Mouse (Mus musculus): ENCODE data around the gene Nme7. TPM values are rescaled to one million over a fixed set of nuclear protein-coding genes. Genes with fewer than 3 reads are reported as not detected.

Nme7 gene
- 33.1 and 33.6 TPM in 2 replicates for polyA plus RNA-seq (2015; fragmentation: Nextera tagmentation; extraction: Ambion mirVana)

- no peaks in the 10 kb centered on the region for H3K9me3 ChIP-seq (replicated peaks)
- H3K27ac ChIP-seq (replicated peaks), result no peak within 1 kb of the TSS
- H3K4me3 ChIP-seq (replicated peaks), result no peak within 1 kb of the TSS
- H3K4me1 ChIP-seq, result peaks cover 28% of the 10 kb centered on the region
- peaks cover 39% of the 10 kb centered on the region for H3K36me3 ChIP-seq
- ATAC-seq (ENCODE audit: low FRiP score), result no peak
- H3K9ac ChIP-seq (replicated peaks), result no peak within 1 kb of the TSS
- no peak within 1 kb of the TSS for H3K4me2 ChIP-seq
- no peaks in the 10 kb centered on the region for H3K27me3 ChIP-seq (replicated peaks)
- WGBS, result 88% methylated on average over 5 of the region's 5 CpGs
Observed at GRCm38 (mm10) chr1:164303821-164304220, at the start of gene Nme7. Nme7 (plus strand) TSS chr1:164304121.

- Histone ChIP-seq H3K36me3 (no peaks in the 10 kb centered on the region), H3K9ac (replicated peaks) (no peak overlapping the region), H3K4me3 (replicated peaks) (no peak overlapping the region), H3K4me1 (peaks cover 13% of the 10 kb centered on the region), H3K27ac (replicated peaks) (no peak overlapping the region), H3K27me3 (replicated peaks) (no peaks in the 10 kb centered on the region), H3K4me2 (no peak overlapping the region), H3K9me3 (replicated peaks) (no peaks in the 10 kb centered on the region)
- ATAC-seq (ENCODE audit: low FRiP score), result no peak
- 83% methylated on average over 3 of the region's 3 CpGs for WGBS
Observed at GRCm38 (mm10) chr1:164254836-164255235, 49.1 kb upstream of the Nme7 start.

- H3K27me3 ChIP-seq (replicated peaks), result no peaks in the 10 kb centered on the region
- peaks cover 27% of the 10 kb centered on the region for H3K36me3 ChIP-seq
- ATAC-seq (ENCODE audit: low FRiP score), result no peak
- H3K9me3 ChIP-seq (replicated peaks), result no peaks in the 10 kb centered on the region
- no peak overlapping the region for H3K27ac ChIP-seq (replicated peaks)
- H3K4me1 ChIP-seq, result no peaks in the 10 kb centered on the region
- no peak overlapping the region for H3K9ac ChIP-seq (replicated peaks)
- 88% methylated on average over 16 of the region's 16 CpGs for whole genome bisulfite sequencing
- no peak overlapping the region for H3K4me3 ChIP-seq (replicated peaks)
- H3K4me2 ChIP-seq, result no peak overlapping the region
Observed at GRCm38 (mm10) chr1:164260171-164261028, 43.5 kb upstream of the Nme7 start.

- 93% methylated on average over 7 of the region's 7 CpGs for WGBS
- H3K9me3 ChIP-seq (replicated peaks), result no peaks in the 10 kb centered on the region
- no peak for ATAC-seq (ENCODE audit: low FRiP score)
Observed at GRCm38 (mm10) chr1:164261553-164261952, 42.4 kb upstream of the Nme7 start.

GRCm38 (mm10) chr1:164270941-164271340 lies 33.0 kb upstream of the Nme7 start:
- H3K27me3 ChIP-seq (replicated peaks), result no peaks in the 10 kb centered on the region
- H3K9ac ChIP-seq (replicated peaks), result no peak overlapping the region
- peaks cover 2% of the 10 kb centered on the region for H3K4me1 ChIP-seq
- no peak for ATAC-seq (ENCODE audit: low FRiP score)
- H3K36me3 ChIP-seq, result no peaks in the 10 kb centered on the region
- H3K4me3 ChIP-seq (replicated peaks), result no peak overlapping the region
- 92% methylated on average over 7 of the region's 7 CpGs for WGBS
- no peaks in the 10 kb centered on the region for H3K9me3 ChIP-seq (replicated peaks)
- no peak overlapping the region for H3K4me2 ChIP-seq
- no peak overlapping the region for H3K27ac ChIP-seq (replicated peaks)

More at GRCm38 (mm10) chr1:164261553-164261952, 42.4 kb upstream of the Nme7 start:
- Histone ChIP-seq H3K4me3 (replicated peaks) (no peak overlapping the region), H3K9ac (replicated peaks) (no peak overlapping the region), H3K27ac (replicated peaks) (no peak overlapping the region), H3K27me3 (replicated peaks) (no peaks in the 10 kb centered on the region), H3K36me3 (peaks cover 27% of the 10 kb centered on the region), H3K4me1 (no peaks in the 10 kb centered on the region), H3K4me2 (no peak overlapping the region)

- 70% methylated on average over 6 of the region's 6 CpGs for WGBS
Observed at GRCm38 (mm10) chr1:164273659-164274058, 30.3 kb upstream of the Nme7 start.

GRCm38 (mm10) chr1:164275455-164275954 lies 28.4 kb upstream of the Nme7 start, which contains the start of gene Ccdc181:
Ccdc181 (plus strand) TSS chr1:164275585.
- peak; percentile 100 for ATAC-seq (ENCODE audit: low FRiP score)
- H3K9me3 ChIP-seq (replicated peaks), result no peaks in the 10 kb centered on the region
- peak within 1 kb of the TSS; percentile 69 for H3K9ac ChIP-seq (replicated peaks)
- H3K27me3 ChIP-seq (replicated peaks), result no peaks in the 10 kb centered on the region
- peak within 1 kb of the TSS; percentile 66 for H3K4me3 ChIP-seq (replicated peaks)
- H3K27ac ChIP-seq (replicated peaks), result peak within 1 kb of the TSS; percentile 88
- 1% methylated on average over 30 of the region's 31 CpGs for WGBS
- H3K36me3 ChIP-seq, result 0 out of 2 replicates have a peak, but pooled peaks cover 4% of the 10 kb centered on the region
- peaks cover 3% of the 10 kb centered on the region for H3K4me1 ChIP-seq
- H3K4me2 ChIP-seq, result peak within 1 kb of the TSS; percentile 67

More at GRCm38 (mm10) chr1:164273659-164274058, 30.3 kb upstream of the Nme7 start:
- Histone ChIP-seq H3K4me1 (peaks cover 3% of the 10 kb centered on the region), H3K9ac (replicated peaks) (no peak overlapping the region), H3K36me3 (no peaks in the 10 kb centered on the region), H3K4me3 (replicated peaks) (no peak overlapping the region), H3K27ac (replicated peaks) (no peak overlapping the region), H3K4me2 (no peak overlapping the region), H3K27me3 (replicated peaks) (no peaks in the 10 kb centered on the region), H3K9me3 (replicated peaks) (no peaks in the 10 kb centered on the region)
- no peak for ATAC-seq (ENCODE audit: low FRiP score)

GRCm38 (mm10) chr1:164276552-164276951 lies 27.4 kb upstream of the Nme7 start:
- no peak for ATAC-seq (ENCODE audit: low FRiP score)
- WGBS, result 89% methylated on average over 3 of the region's 3 CpGs

GRCm38 (mm10) chr1:164279332-164279731 lies 24.6 kb upstream of the Nme7 start:
- Histone ChIP-seq H3K27me3 (replicated peaks) (no peaks in the 10 kb centered on the region), H3K27ac (replicated peaks) (no peak overlapping the region), H3K4me3 (replicated peaks) (no peak overlapping the region), H3K4me1 (peaks cover 3% of the 10 kb centered on the region), H3K9me3 (replicated peaks) (no peaks in the 10 kb centered on the region), H3K9ac (replicated peaks) (no peak overlapping the region), H3K36me3 (peaks cover 10% of the 10 kb centered on the region; the same call in 1 of the 2 replicates), H3K4me2 (no peak overlapping the region)
- 74% methylated on average over 4 of the region's 4 CpGs for WGBS
- ATAC-seq (ENCODE audit: low FRiP score), result no peak

More at GRCm38 (mm10) chr1:164276552-164276951, 27.4 kb upstream of the Nme7 start:
- no peak overlapping the region for H3K9ac ChIP-seq (replicated peaks)
- H3K27me3 ChIP-seq (replicated peaks), result no peaks in the 10 kb centered on the region
- no peak overlapping the region for H3K4me3 ChIP-seq (replicated peaks)
- H3K4me1 ChIP-seq, result peaks cover 3% of the 10 kb centered on the region
- H3K9me3 ChIP-seq (replicated peaks), result no peaks in the 10 kb centered on the region
- 0 out of 2 replicates have a peak, but pooled peaks cover 4% of the 10 kb centered on the region for H3K36me3 ChIP-seq
- H3K27ac ChIP-seq (replicated peaks), result no peak overlapping the region
- H3K4me2 ChIP-seq, result 0 out of 2 replicates have a peak overlapping the region, but pooled peaks have one; percentile 67

GRCm38 (mm10) chr1:164284007-164284406 lies 19.9 kb upstream of the Nme7 start:
- Histone ChIP-seq H3K27me3 (replicated peaks) (no peaks in the 10 kb centered on the region), H3K4me3 (replicated peaks) (no peak overlapping the region), H3K9ac (replicated peaks) (no peak overlapping the region), H3K36me3 (peaks cover 10% of the 10 kb centered on the region; the same call in 1 of the 2 replicates), H3K27ac (replicated peaks) (no peak overlapping the region), H3K4me2 (no peak overlapping the region), H3K9me3 (replicated peaks) (no peaks in the 10 kb centered on the region), H3K4me1 (no peaks in the 10 kb centered on the region)
- ATAC-seq (ENCODE audit: low FRiP score), result no peak
- 95% methylated on average over 3 of the region's 3 CpGs for WGBS

GRCm38 (mm10) chr1:164287406-164287805 lies 16.5 kb upstream of the Nme7 start:
- Histone ChIP-seq H3K4me2 (no peak overlapping the region), H3K27me3 (replicated peaks) (no peaks in the 10 kb centered on the region), H3K27ac (replicated peaks) (no peak overlapping the region), H3K4me3 (replicated peaks) (no peak overlapping the region), H3K36me3 (peaks cover 28% of the 10 kb centered on the region), H3K4me1 (no peaks in the 10 kb centered on the region), H3K9ac (replicated peaks) (no peak overlapping the region), H3K9me3 (replicated peaks) (no peaks in the 10 kb centered on the region)
- ATAC-seq (ENCODE audit: low FRiP score), result no peak
- 66% methylated on average over 15 of the region's 15 CpGs for WGBS

GRCm38 (mm10) chr1:164292040-164292439 lies 11.9 kb upstream of the Nme7 start:
- Histone ChIP-seq H3K4me1 (no peaks in the 10 kb centered on the region), H3K9me3 (replicated peaks) (no peaks in the 10 kb centered on the region), H3K36me3 (peaks cover 51% of the 10 kb centered on the region), H3K4me2 (no peak overlapping the region), H3K27me3 (replicated peaks) (no peaks in the 10 kb centered on the region), H3K4me3 (replicated peaks) (no peak overlapping the region), H3K9ac (replicated peaks) (no peak overlapping the region), H3K27ac (replicated peaks) (no peak overlapping the region)
- WGBS, result 93% methylated on average over 5 of the region's 5 CpGs
- ATAC-seq (ENCODE audit: low FRiP score), result no peak

Measured in neural tube, embryonic 15.5 days (tissue).